Mouse (Mus musculus): ENCODE results near the gene Glg1. TPM values are rescaled to one million over a fixed set of nuclear protein-coding genes. Genes with fewer than 3 reads are reported as not detected.
A peak's percentile ranks its signal among the peaks of the same experiment; 100 is the strongest.

Glg1 gene
- total and polyA plus RNA-seq, 3 experiments, result 15.9 to 37.2 (median 34.3) TPM

GRCm38 (mm10) chr8:111252487-111253112 lies 6.4 kb downstream of the Glg1 start (continued):
- peak; percentile 90 to 95 for TF ChIP-seq EP300 (IDR thresholded peaks at IDR 0.05; ENCODE audit: low read depth in 1 of 2, low read length in 2 of 2)
- no peak for TF ChIP-seq MXI1 (IDR thresholded peaks at IDR 0.05; ENCODE audit: low read depth, low read length)

- Histone ChIP-seq H3K9ac (ENCODE audit: control insufficient read depth, low read depth, low read length, poor library complexity, severe bottlenecking) (no peak overlapping the region), H3K9me3 (replicated peaks; ENCODE audit: insufficient read depth, low read length) (no peaks in the 10 kb centered on the region), H3K27me3 (ENCODE audit: control insufficient read depth in 1 of 2, insufficient read depth in 2 of 2, low read length in 2 of 2) (no peaks in the 10 kb centered on the region), H3K36me3 (ENCODE audit: control insufficient read depth in 1 of 2, insufficient read depth in 2 of 2, low read length in 2 of 2) (peaks cover 0 to 40% of the 10 kb centered on the region in 2 experiments; a peak in 3 of 4 replicates), H3K4me3 (ENCODE audit: control insufficient read depth in 1 of 2, insufficient read depth in 1 of 2, low read depth in 2 of 2, low read length in 2 of 2) (no peak overlapping the region), H3K4me1 (ENCODE audit: control insufficient read depth in 1 of 2, insufficient read depth in 2 of 2, low read length in 2 of 2) (peaks cover 9 to 29% of the 10 kb centered on the region in 2 experiments), H3K27ac (ENCODE audit: control insufficient read depth, low read depth, low read length) (no peak overlapping the region), H3K79me2 (ENCODE audit: control insufficient read depth, insufficient read depth, low read length, poor library complexity) (peaks cover 32% of the 10 kb centered on the region)
- no peak for TF ChIP-seq ZNF384 (IDR thresholded peaks at IDR 0.05; ENCODE audit: low read depth, low read length)
- no peak for TF ChIP-seq MAX (IDR thresholded peaks at IDR 0.05; ENCODE audit: low read length)
- no peak for TF ChIP-seq ELF1 (IDR thresholded peaks at IDR 0.05; ENCODE audit: low read depth, low read length)
- TF ChIP-seq MXI1 (IDR thresholded peaks at IDR 0.05; ENCODE audit: low read depth, low read length), result no peak
- TF ChIP-seq ZC3H11A (IDR thresholded peaks at IDR 0.05; ENCODE audit: low read depth, low read length), result no peak
- no peak for TF ChIP-seq MYB (IDR thresholded peaks at IDR 0.05; ENCODE audit: low read depth, low read length)
- no peak for TF ChIP-seq RAD21 (IDR thresholded peaks at IDR 0.05; ENCODE audit: low read depth, low read length)
- no peak for TF ChIP-seq CTCF (IDR thresholded peaks at IDR 0.05 in 2 of 3, conservative IDR thresholded peaks at IDR 0.05 in 1 of 3; ENCODE audit: control insufficient read depth in 1 of 3, insufficient read depth in 1 of 3, low read depth in 2 of 3, low read length in 3 of 3, poor library complexity in 1 of 3, severe bottlenecking in 1 of 3)
- no peak for TF ChIP-seq MAFK (IDR thresholded peaks at IDR 0.05; ENCODE audit: borderline replicate concordance, low read depth, low read length)
- TF ChIP-seq ZKSCAN1 (IDR thresholded peaks at IDR 0.05; ENCODE audit: low read depth, low read length), result no peak
- no peak for TF ChIP-seq POLR2AphosphoS2 (IDR thresholded peaks at IDR 0.05; ENCODE audit: low read length)
- DNase-seq (ENCODE audit: low read depth, low spot score), result no peak
Measured at GRCm38 (mm10) chr8:111250111-111250510, 8.9 kb downstream of the Glg1 start.

- Histone ChIP-seq H3K36me3 (ENCODE audit: control insufficient read depth in 1 of 2, insufficient read depth in 2 of 2, low read length in 2 of 2) (peaks cover 0 to 40% of the 10 kb centered on the region in 2 experiments; a peak in 3 of 4 replicates), H3K27ac (ENCODE audit: control insufficient read depth, low read depth, low read length) (no peak overlapping the region), H3K79me2 (ENCODE audit: control insufficient read depth, insufficient read depth, low read length, poor library complexity) (peaks cover 29% of the 10 kb centered on the region), H3K9me3 (replicated peaks; ENCODE audit: insufficient read depth, low read length) (no peaks in the 10 kb centered on the region), H3K27me3 (ENCODE audit: control insufficient read depth in 1 of 2, insufficient read depth in 2 of 2, low read length in 2 of 2) (no peaks in the 10 kb centered on the region), H3K4me3 (ENCODE audit: control insufficient read depth in 1 of 2, insufficient read depth in 1 of 2, low read depth in 2 of 2, low read length in 2 of 2) (no peak overlapping the region; a peak in 1 of 4 replicates), H3K9ac (ENCODE audit: control insufficient read depth, low read depth, low read length, poor library complexity, severe bottlenecking) (no peak overlapping the region), H3K4me1 (ENCODE audit: control insufficient read depth in 1 of 2, insufficient read depth in 2 of 2, low read length in 2 of 2) (peaks cover 9 to 29% of the 10 kb centered on the region in 2 experiments)
- DNase-seq (ENCODE audit: low read depth, low spot score), result no peak
- TF ChIP-seq TCF12 (IDR thresholded peaks at IDR 0.05; ENCODE audit: low read depth, low read length) (no peak), NRF1 (IDR thresholded peaks at IDR 0.05; ENCODE audit: insufficient read depth, low read depth, low read length, poor library complexity, severe bottlenecking) (no peak), EP300 (IDR thresholded peaks at IDR 0.05; ENCODE audit: low read depth in 1 of 2, low read length in 2 of 2) (no peak), JUND (IDR thresholded peaks at IDR 0.05; ENCODE audit: low read depth, low read length) (no peak), ELF1 (IDR thresholded peaks at IDR 0.05; ENCODE audit: low read depth, low read length) (no peak), GATA1 (IDR thresholded peaks at IDR 0.05; ENCODE audit: low read depth, low read length) (no peak), USF2 (IDR thresholded peaks at IDR 0.05; ENCODE audit: borderline replicate concordance in 1 of 2, insufficient read depth in 1 of 2, low read depth in 1 of 2, low read length in 2 of 2) (no peak), ZNF384 (IDR thresholded peaks at IDR 0.05; ENCODE audit: low read depth, low read length) (no peak), POLR2AphosphoS5 (IDR thresholded peaks at IDR 0.05; ENCODE audit: borderline replicate concordance, low read depth, low read length) (no peak), MYB (IDR thresholded peaks at IDR 0.05; ENCODE audit: low read depth, low read length) (no peak), POLR2A (IDR thresholded peaks at IDR 0.05; ENCODE audit: control insufficient read depth in 1 of 2, insufficient read depth in 1 of 2, low read depth in 1 of 2, low read length in 2 of 2, poor library complexity in 1 of 2) (no peak), E2F4 (IDR thresholded peaks at IDR 0.05; ENCODE audit: borderline replicate concordance, low read depth, low read length) (no peak), MXI1 (IDR thresholded peaks at IDR 0.05; ENCODE audit: low read depth, low read length) (no peak), RCOR1 (IDR thresholded peaks at IDR 0.05; ENCODE audit: low read depth, low read length) (no peak), TBP (IDR thresholded peaks at IDR 0.05; ENCODE audit: low read depth, low read length) (no peak), NELFE (IDR thresholded peaks at IDR 0.05; ENCODE audit: low read depth, low read length) (no peak)
Measured at GRCm38 (mm10) chr8:111248136-111248535, 10.9 kb downstream of the Glg1 start.
